Mouse (Mus musculus): ENCODE measurements at regions not wholly inside any gene's neighbourhood (a gene's known extent, or its start where the extent isn't known, plus 50 kb on each side); places are given as distances from the start of the nearest gene placed in this dataset.

- TF ChIP-seq CTCF (IDR thresholded peaks at IDR 0.05) (no peak), EP300 (IDR thresholded peaks at IDR 0.05; ENCODE audit: insufficient read depth, low read depth, low read length) (no peak), POLR2A (IDR thresholded peaks at IDR 0.05; ENCODE audit: insufficient read depth, low read depth, low read length) (no peak)
- Histone ChIP-seq H3K36me3 (ENCODE audit: control insufficient read depth, insufficient read depth, low read length) (no peaks in the 10 kb centered on the region), H3K4me1 (ENCODE audit: control insufficient read depth, insufficient read depth, low read length) (no peaks in the 10 kb centered on the region), H3K9ac (ENCODE audit: low read depth, low read length) (no peak overlapping the region), H3K27ac (no peak overlapping the region), H3K27me3 (ENCODE audit: control insufficient read depth, insufficient read depth, low read length) (no peaks in the 10 kb centered on the region), H3K4me3 (no peak overlapping the region), H3K79me2 (replicated peaks; ENCODE audit: control insufficient read depth, insufficient read depth, low read length) (no peaks in the 10 kb centered on the region)
- DNase-seq: no peak
- 64% methylated on average over 12 of the region's 12 CpGs for WGBS
- intact Hi-C loops (cut with DNase I): no loop called here
Observed at GRCm38 (mm10) chr17:13541249-13541648, 186.9 kb downstream of the Tcp10c start.

DNA sequence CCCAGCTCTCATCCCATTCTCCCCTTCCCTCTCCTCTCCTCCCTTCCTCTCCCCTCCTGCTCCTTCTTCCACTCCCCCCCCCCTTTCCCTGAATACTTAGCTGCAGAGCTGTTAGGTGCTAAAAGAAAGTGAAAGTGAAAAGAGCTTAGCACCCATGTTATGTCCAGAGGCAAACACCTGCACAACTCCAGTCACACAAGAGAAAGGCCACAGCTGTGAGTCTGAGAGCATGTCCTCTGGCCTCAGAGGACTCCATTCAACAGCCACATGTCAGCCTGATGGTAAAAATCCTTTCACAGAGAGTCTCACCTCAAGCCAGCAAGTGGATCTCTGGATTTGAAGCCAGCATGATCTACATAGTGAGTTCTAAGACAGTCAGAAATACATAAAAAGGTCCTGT lies 187.9 kb downstream of the Tcp10c start:
- Histone ChIP-seq H3K4me1 (ENCODE audit: control insufficient read depth, insufficient read depth, low read length) (no peaks in the 10 kb centered on the region), H3K9ac (ENCODE audit: low read depth, low read length) (no peak overlapping the region), H3K79me2 (replicated peaks; ENCODE audit: control insufficient read depth, insufficient read depth, low read length) (no peaks in the 10 kb centered on the region), H3K27me3 (ENCODE audit: control insufficient read depth, insufficient read depth, low read length) (no peaks in the 10 kb centered on the region), H3K4me3 (no peak overlapping the region), H3K36me3 (ENCODE audit: control insufficient read depth, insufficient read depth, low read length) (no peaks in the 10 kb centered on the region), H3K27ac (no peak overlapping the region)
- no peak for DNase-seq
- intact Hi-C loops (cut with DNase I): no loop called here
- TF ChIP-seq POLR2A (IDR thresholded peaks at IDR 0.05; ENCODE audit: insufficient read depth, low read depth, low read length) (no peak), EP300 (IDR thresholded peaks at IDR 0.05; ENCODE audit: insufficient read depth, low read depth, low read length) (no peak), CTCF (IDR thresholded peaks at IDR 0.05) (no peak)

DNA sequence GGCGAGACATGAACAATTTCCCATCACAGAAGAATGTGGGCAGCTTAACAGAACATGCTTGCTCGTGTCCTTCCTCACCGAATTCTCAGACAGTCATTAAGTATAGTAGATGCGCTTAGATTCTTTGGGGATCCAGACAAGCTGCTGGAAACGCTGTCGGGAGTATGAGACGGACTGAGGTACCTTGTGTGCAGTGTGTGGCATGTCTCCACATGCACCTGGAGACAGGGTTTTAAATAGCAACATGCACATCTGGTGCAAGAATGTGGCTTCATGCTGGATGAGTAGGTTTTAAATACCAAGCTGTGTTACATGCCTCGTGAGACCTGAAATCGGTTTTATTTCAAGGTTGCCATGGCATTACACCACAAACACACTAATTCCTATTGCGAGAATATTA lies 188.5 kb downstream of the Tcp10c start:
- 75% methylated on average over 10 of the region's 10 CpGs for WGBS
- no peak for TF ChIP-seq CTCF (IDR thresholded peaks at IDR 0.05)
- TF ChIP-seq POLR2A (IDR thresholded peaks at IDR 0.05; ENCODE audit: insufficient read depth, low read depth, low read length): no peak
- no peak for TF ChIP-seq EP300 (IDR thresholded peaks at IDR 0.05; ENCODE audit: insufficient read depth, low read depth, low read length)
- Histone ChIP-seq H3K79me2 (replicated peaks; ENCODE audit: control insufficient read depth, insufficient read depth, low read length) (no peaks in the 10 kb centered on the region), H3K27ac (no peak overlapping the region), H3K9ac (ENCODE audit: low read depth, low read length) (no peak overlapping the region), H3K4me3 (no peak overlapping the region), H3K36me3 (ENCODE audit: control insufficient read depth, insufficient read depth, low read length) (no peaks in the 10 kb centered on the region), H3K4me1 (ENCODE audit: control insufficient read depth, insufficient read depth, low read length) (no peaks in the 10 kb centered on the region), H3K27me3 (ENCODE audit: control insufficient read depth, insufficient read depth, low read length) (no peaks in the 10 kb centered on the region)
- intact Hi-C loops (cut with DNase I): no loop called here
- no peak for DNase-seq

DNA sequence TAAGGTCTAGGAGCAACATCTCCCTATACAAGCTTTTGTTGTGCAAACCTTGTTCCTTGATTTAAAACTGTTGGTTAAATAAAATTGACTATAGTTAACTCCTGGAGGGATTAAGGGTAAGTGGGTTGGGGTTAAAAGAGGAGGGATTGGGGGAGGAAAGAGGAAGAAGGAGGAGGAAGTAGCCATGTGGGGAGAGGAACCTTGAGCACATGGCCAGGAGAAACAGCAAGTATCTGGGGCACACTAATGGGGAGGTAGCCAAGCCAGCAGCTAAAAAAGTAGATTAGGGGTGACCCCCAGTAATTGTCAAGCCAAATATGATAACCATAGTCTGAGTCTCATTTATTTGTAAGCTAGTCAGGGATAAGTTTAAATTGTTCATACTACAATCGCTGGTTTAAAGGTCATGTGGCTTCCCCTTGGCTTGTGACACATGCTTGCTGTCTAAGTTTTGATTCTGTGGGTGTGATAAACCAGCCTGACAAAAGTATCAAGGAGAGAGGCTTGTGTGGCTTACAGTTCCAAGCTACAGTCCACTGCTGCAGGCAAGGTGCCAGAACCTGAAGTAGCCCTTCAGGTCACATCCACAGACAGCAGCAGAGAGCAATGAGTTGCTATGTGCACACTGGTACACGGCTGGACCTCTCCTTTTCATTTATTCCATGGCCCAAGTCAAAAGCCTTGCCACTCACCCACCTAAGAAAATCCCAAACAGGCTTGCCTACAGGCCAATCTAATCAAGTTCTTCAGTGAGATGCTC lies 189.8 kb downstream of the Tcp10c start:
- no peaks in the 10 kb centered on the region for H3K79me2 ChIP-seq (replicated peaks; ENCODE audit: control insufficient read depth, insufficient read depth, low read length)
- 44% methylated on average over 2 of the region's 2 CpGs for WGBS
- H3K36me3 ChIP-seq (ENCODE audit: control insufficient read depth, insufficient read depth, low read length): no peaks in the 10 kb centered on the region
- intact Hi-C loops (cut with DNase I): no loop called here
- no peak overlapping the region for H3K9ac ChIP-seq (ENCODE audit: low read depth, low read length)
- TF ChIP-seq POLR2A (IDR thresholded peaks at IDR 0.05; ENCODE audit: insufficient read depth, low read depth, low read length) (no peak), CTCF (IDR thresholded peaks at IDR 0.05) (peak; percentile 53)
- H3K4me3 ChIP-seq: no peak overlapping the region
- no peaks in the 10 kb centered on the region for H3K4me1 ChIP-seq (ENCODE audit: control insufficient read depth, insufficient read depth, low read length)
- H3K27ac ChIP-seq: no peak overlapping the region
- H3K27me3 ChIP-seq (ENCODE audit: control insufficient read depth, insufficient read depth, low read length): no peaks in the 10 kb centered on the region
- peak; percentile 37 to 40 for DNase-seq

DNA sequence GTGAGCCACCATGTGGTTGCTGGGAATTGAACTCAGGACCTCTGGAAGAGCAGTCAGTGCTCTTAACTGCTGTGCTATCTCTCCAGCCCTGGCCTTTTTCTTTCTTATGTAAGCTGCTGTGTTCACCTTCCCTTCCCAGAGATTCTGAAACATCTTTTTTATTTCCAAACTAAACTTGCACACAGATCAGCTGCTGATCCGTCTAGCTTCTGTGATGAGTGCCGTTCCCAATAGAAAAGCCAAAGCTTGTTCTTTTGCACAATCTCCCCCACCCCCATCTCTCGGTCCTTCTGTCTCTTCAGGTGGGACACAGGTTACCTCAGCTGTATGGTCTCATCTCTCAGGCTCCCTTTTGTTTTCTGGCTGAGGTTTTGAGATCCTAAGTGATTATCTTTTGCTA lies 191.9 kb downstream of the Tcp10c start:
- no peaks in the 10 kb centered on the region for H3K4me1 ChIP-seq (ENCODE audit: control insufficient read depth, insufficient read depth, low read length)
- WGBS: 57% methylated on average over 3 of the region's 3 CpGs
- intact Hi-C loops (cut with DNase I): no loop called here
- H3K9ac ChIP-seq (ENCODE audit: low read depth, low read length): no peak overlapping the region
- H3K27ac ChIP-seq: no peak overlapping the region
- no peaks in the 10 kb centered on the region for H3K79me2 ChIP-seq (replicated peaks; ENCODE audit: control insufficient read depth, insufficient read depth, low read length)
- DNase-seq: no peak
- TF ChIP-seq EP300 (IDR thresholded peaks at IDR 0.05; ENCODE audit: insufficient read depth, low read depth, low read length): no peak
- TF ChIP-seq POLR2A (IDR thresholded peaks at IDR 0.05; ENCODE audit: insufficient read depth, low read depth, low read length): no peak
- no peak for TF ChIP-seq CTCF (IDR thresholded peaks at IDR 0.05)
- no peaks in the 10 kb centered on the region for H3K27me3 ChIP-seq (ENCODE audit: control insufficient read depth, insufficient read depth, low read length)
- H3K36me3 ChIP-seq (ENCODE audit: control insufficient read depth, insufficient read depth, low read length): no peaks in the 10 kb centered on the region
- no peak overlapping the region for H3K4me3 ChIP-seq

GRCm38 (mm10) chr17:13546669-13547085 lies 192.3 kb downstream of the Tcp10c start:
- TF ChIP-seq POLR2A (IDR thresholded peaks at IDR 0.05; ENCODE audit: insufficient read depth, low read depth, low read length) (no peak), CTCF (IDR thresholded peaks at IDR 0.05) (no peak), EP300 (IDR thresholded peaks at IDR 0.05; ENCODE audit: insufficient read depth, low read depth, low read length) (no peak)
- Histone ChIP-seq H3K36me3 (ENCODE audit: control insufficient read depth, insufficient read depth, low read length) (no peaks in the 10 kb centered on the region), H3K4me3 (no peak overlapping the region), H3K27ac (no peak overlapping the region), H3K27me3 (ENCODE audit: control insufficient read depth, insufficient read depth, low read length) (no peaks in the 10 kb centered on the region), H3K79me2 (replicated peaks; ENCODE audit: control insufficient read depth, insufficient read depth, low read length) (no peaks in the 10 kb centered on the region), H3K4me1 (ENCODE audit: control insufficient read depth, insufficient read depth, low read length) (no peaks in the 10 kb centered on the region), H3K9ac (ENCODE audit: low read depth, low read length) (no peak overlapping the region)
- intact Hi-C loops (cut with DNase I): no loop called here
- 73% methylated on average over 7 of the region's 7 CpGs for WGBS
- no peak for DNase-seq

Measured in heart, adult 2 months (tissue).